Mouse (Mus musculus) intestine, embryonic 15.5 days (tissue): Measurements from ENCODE around the gene Zfp12. TPM values are rescaled to one million over a fixed set of nuclear protein-coding genes. Genes with fewer than 3 reads are reported as not detected.
A peak's percentile ranks its signal among the peaks of the same experiment; 100 is the strongest.
"Not testable (repeated sequence)": the region's sequence is repeated elsewhere in the genome, so short reads cannot be mapped to it uniquely, and the experiment has no call there.

Experiments
- ATAC-seq: fragments of 200-750 bp; cut with Nextera tagmentation; 2 replicates; pipeline ENCODE4 v1.8.0; 2017; ENCODE audit warnings: moderate TSS enrichment, moderate library complexity
- H3K27ac ChIP-seq: fragments of 300-500 bp; sonication (generic); 2 replicates; pipeline ENCODE4 v1.5.1; 2015; ENCODE audit warnings: mild to moderate bottlenecking, inconsistent platforms
- H3K27me3 ChIP-seq: fragments of 300-500 bp; sonication (generic); replicated peaks from 2 replicates; pipeline ENCODE4 v1.6.1; 2015; ENCODE audit warnings: inconsistent platforms
- H3K36me3 ChIP-seq: fragments of 300-500 bp; sonication (generic); 2 replicates; pipeline ENCODE4 v1.6.1; 2015; ENCODE audit warnings: inconsistent platforms
- H3K4me1 ChIP-seq: fragments of 300-500 bp; sonication (generic); replicated peaks from 2 replicates; pipeline ENCODE4 v1.6.1; 2015; ENCODE audit warnings: inconsistent platforms
- H3K4me2 ChIP-seq: fragments of 300-500 bp; sonication (generic); replicated peaks from 2 replicates; pipeline ENCODE4 v1.6.1; 2015; ENCODE audit warnings: mild to moderate bottlenecking, inconsistent platforms
- H3K4me3 ChIP-seq: fragments of 300-500 bp; sonication (generic); replicated peaks from 2 replicates; pipeline ENCODE4 v1.5.1; 2015; ENCODE audit warnings: inconsistent platforms
- H3K9ac ChIP-seq: fragments of 300-500 bp; sonication (generic); 2 replicates; pipeline ENCODE4 v1.6.1; 2015; ENCODE audit warnings: inconsistent platforms
- H3K9me3 ChIP-seq: fragments of 300-500 bp; sonication (generic); 2 replicates; pipeline ENCODE4 v1.6.1; 2016; ENCODE audit warnings: inconsistent platforms
- WGBS: fragments of 180-500 bp; shearing (Covaris S2); methylation state at CpG from one replicate; pipeline ENCODE4 v1.1.7; 2015; 5-methylcytosine and 5-hydroxymethylcytosine counted together
- polyA plus RNA-seq: library from polyadenylated mRNA; unstranded; fragments of >200 nt; fragmentation: Nextera tagmentation; extraction: Ambion mirVana; gene quantifications from 2 replicates; pipeline ENCODE4 v1.2.1, GENCODE M21; 2015

Zfp12 gene
- 9.8 and 10.2 TPM in 2 replicates for polyA plus RNA-seq

GRCm38 (mm10) chr5:143235028-143235693, at the start of gene Zfp12:
TSS of gene Zfp12 (plus strand) at chr5:143235163.
- H3K4me2 ChIP-seq, result peak within 1 kb of the TSS; percentile 88

GRCm38 (mm10) chr5:143188014-143188413, 46.9 kb upstream of the Zfp12 start:
- not testable (repeated sequence) for H3K27me3 ChIP-seq, H3K36me3 ChIP-seq, H3K4me3 ChIP-seq, H3K27ac ChIP-seq, H3K9ac ChIP-seq, H3K9me3 ChIP-seq, ATAC-seq, H3K4me1 ChIP-seq, H3K4me2 ChIP-seq
- WGBS, result 92% methylated on average over 1 of the region's 1 CpGs

More at GRCm38 (mm10) chr5:143235028-143235693, at the start of gene Zfp12:
- peaks cover 5% of the 10 kb centered on the region; the same call in 1 of the 2 replicates for H3K4me1 ChIP-seq
- under 1% methylated on average over 58 of the region's 58 CpGs for WGBS
- peak within 1 kb of the TSS; percentile 97 for H3K9ac ChIP-seq
- peak; percentile 99 for ATAC-seq
- no peaks in the 10 kb centered on the region for H3K27me3 ChIP-seq
- H3K27ac ChIP-seq, result peak within 1 kb of the TSS; percentile 99
- H3K36me3 ChIP-seq, result peaks cover 4% of the 10 kb centered on the region
- peak within 1 kb of the TSS; percentile 95 for H3K4me3 ChIP-seq
- H3K9me3 ChIP-seq, result no peaks in the 10 kb centered on the region

- no peak overlapping the region for H3K4me3 ChIP-seq
- no peak overlapping the region for H3K9ac ChIP-seq
- no peak overlapping the region for H3K27ac ChIP-seq
- H3K36me3 ChIP-seq, result no peaks in the 10 kb centered on the region
- ATAC-seq, result no peak
- H3K4me2 ChIP-seq, result no peak overlapping the region
- no peaks in the 10 kb centered on the region for H3K9me3 ChIP-seq
- no peaks in the 10 kb centered on the region for H3K27me3 ChIP-seq
- 84% methylated on average over 8 of the region's 8 CpGs for WGBS
- no peaks in the 10 kb centered on the region for H3K4me1 ChIP-seq
These were observed 42.2 kb upstream of the Zfp12 start for GRCm38 (mm10) chr5:143192806-143193205.

GRCm38 (mm10) chr5:143194747-143195146, 40.2 kb upstream of the Zfp12 start:
- not testable (repeated sequence) for H3K4me1 ChIP-seq, H3K9ac ChIP-seq, H3K36me3 ChIP-seq, H3K27ac ChIP-seq, ATAC-seq, H3K9me3 ChIP-seq, H3K4me3 ChIP-seq, H3K4me2 ChIP-seq, H3K27me3 ChIP-seq
- WGBS, result 60% methylated on average over 8 of the region's 8 CpGs

GRCm38 (mm10) chr5:143195166-143195565, 39.8 kb upstream of the Zfp12 start:
- no peaks in the 10 kb centered on the region for H3K4me1 ChIP-seq
- no peak overlapping the region for H3K27ac ChIP-seq
- H3K4me3 ChIP-seq, result no peak overlapping the region
- H3K36me3 ChIP-seq, result no peaks in the 10 kb centered on the region
- no peaks in the 10 kb centered on the region for H3K27me3 ChIP-seq
- ATAC-seq, result no peak
- WGBS, result 86% methylated on average over 2 of the region's 2 CpGs
- H3K9ac ChIP-seq, result no peak overlapping the region
- H3K4me2 ChIP-seq, result no peak overlapping the region
- H3K9me3 ChIP-seq, result no peaks in the 10 kb centered on the region

- WGBS, result 80% methylated on average over 4 of the region's 4 CpGs
- Histone ChIP-seq H3K4me3 (no peak overlapping the region), H3K27ac (no peak overlapping the region), H3K9ac (no peak overlapping the region), H3K9me3 (no peaks in the 10 kb centered on the region), H3K36me3 (no peaks in the 10 kb centered on the region), H3K4me1 (no peaks in the 10 kb centered on the region), H3K4me2 (no peak overlapping the region), H3K27me3 (no peaks in the 10 kb centered on the region)
- no peak for ATAC-seq
These were observed 38.5 kb upstream of the Zfp12 start for GRCm38 (mm10) chr5:143196506-143196905.

- H3K27me3 ChIP-seq, result no peaks in the 10 kb centered on the region
- peaks cover 3% of the 10 kb centered on the region; the same call in 1 of the 2 replicates for H3K9me3 ChIP-seq
- no peak overlapping the region for H3K4me3 ChIP-seq
- 82% methylated on average over 3 of the region's 3 CpGs for WGBS
- H3K4me2 ChIP-seq, result no peak overlapping the region
- no peaks in the 10 kb centered on the region for H3K36me3 ChIP-seq
- H3K4me1 ChIP-seq, result no peaks in the 10 kb centered on the region
- no peak overlapping the region for H3K27ac ChIP-seq
- no peak for ATAC-seq
- no peak overlapping the region for H3K9ac ChIP-seq
These were observed 29.9 kb upstream of the Zfp12 start for GRCm38 (mm10) chr5:143205015-143205414.

- no peaks in the 10 kb centered on the region for H3K4me1 ChIP-seq
- no peaks in the 10 kb centered on the region for H3K9me3 ChIP-seq
- H3K4me2 ChIP-seq, result no peak overlapping the region
- WGBS, result 49% methylated on average over 2 of the region's 2 CpGs
- no peak overlapping the region for H3K4me3 ChIP-seq
- no peaks in the 10 kb centered on the region for H3K27me3 ChIP-seq
- no peak overlapping the region for H3K27ac ChIP-seq
- H3K36me3 ChIP-seq, result no peaks in the 10 kb centered on the region
- ATAC-seq, result peak; percentile 92
- H3K9ac ChIP-seq, result no peak overlapping the region
These were observed 21.1 kb upstream of the Zfp12 start for GRCm38 (mm10) chr5:143213832-143214231.

GRCm38 (mm10) chr5:143220996-143221395, 14.0 kb upstream of the Zfp12 start:
- Histone ChIP-seq H3K4me2 (no peak overlapping the region), H3K9me3 (no peaks in the 10 kb centered on the region), H3K36me3 (no peaks in the 10 kb centered on the region), H3K4me3 (no peak overlapping the region), H3K4me1 (no peaks in the 10 kb centered on the region), H3K27me3 (no peaks in the 10 kb centered on the region), H3K27ac (no peak overlapping the region), H3K9ac (no peak overlapping the region)
- WGBS, result 77% methylated on average over 5 of the region's 5 CpGs
- no peak for ATAC-seq

GRCm38 (mm10) chr5:143222287-143222686, 12.7 kb upstream of the Zfp12 start:
- Histone ChIP-seq H3K4me2 (no peak overlapping the region), H3K36me3 (no peaks in the 10 kb centered on the region), H3K27ac (no peak overlapping the region), H3K9ac (no peak overlapping the region), H3K4me1 (no peaks in the 10 kb centered on the region), H3K4me3 (no peak overlapping the region), H3K27me3 (no peaks in the 10 kb centered on the region), H3K9me3 (no peaks in the 10 kb centered on the region)
- ATAC-seq, result no peak
- 72% methylated on average over 1 of the region's 1 CpGs for WGBS

GRCm38 (mm10) chr5:143226790-143227189, 8.2 kb upstream of the Zfp12 start, which contains the start of gene Spdye4a:
TSS of gene Spdye4a (minus strand) at chr5:143226890.
- Histone ChIP-seq H3K9ac (no peak within 1 kb of the TSS), H3K4me1 (no peaks in the 10 kb centered on the region), H3K27me3 (no peaks in the 10 kb centered on the region), H3K4me3 (no peak within 1 kb of the TSS), H3K36me3 (no peaks in the 10 kb centered on the region), H3K9me3 (no peaks in the 10 kb centered on the region; the same call in 1 of the 2 replicates), H3K27ac (no peak within 1 kb of the TSS), H3K4me2 (no peak within 1 kb of the TSS)
- 79% methylated on average over 3 of the region's 3 CpGs for WGBS
- no peak for ATAC-seq

GRCm38 (mm10) chr5:143236036-143236435, 1.1 kb downstream of the Zfp12 start:
- whole genome bisulfite sequencing, result 38% methylated on average over 9 of the region's 9 CpGs
- H3K4me2 ChIP-seq, result peak overlapping the region; percentile 88

GRCm38 (mm10) chr5:143244926-143245325, 10.0 kb downstream of the Zfp12 start:
- Histone ChIP-seq H3K4me1 (no peaks in the 10 kb centered on the region), H3K9me3 (no peaks in the 10 kb centered on the region), H3K9ac (no peak overlapping the region), H3K4me3 (no peak overlapping the region), H3K27me3 (no peaks in the 10 kb centered on the region), H3K36me3 (peaks cover 57% of the 10 kb centered on the region), H3K27ac (no peak overlapping the region), H3K4me2 (no peak overlapping the region)
- no peak for ATAC-seq
- WGBS, result 96% methylated on average over 26 of the region's 26 CpGs

More at GRCm38 (mm10) chr5:143236036-143236435, 1.1 kb downstream of the Zfp12 start:
- Histone ChIP-seq H3K9me3 (no peaks in the 10 kb centered on the region), H3K9ac (peak overlapping the region; percentile 97), H3K4me1 (peaks cover 5% of the 10 kb centered on the region; the same call in 1 of the 2 replicates), H3K4me3 (peak overlapping the region; percentile 95), H3K27me3 (no peaks in the 10 kb centered on the region), H3K36me3 (peaks cover 11% of the 10 kb centered on the region), H3K27ac (no peak overlapping the region)
- no peak for ATAC-seq
